Mouse (Mus musculus) bone marrow, adult 2 months (tissue): ENCODE results near the gene Lgi2.

ENCODE experiments used
- CTCF ChIP-seq: fragments of 200-500 bp; IDR thresholded peaks from 2 replicates; pipeline ENCODE4 v1.5.1; 2011; ENCODE audit warnings: low read length, control low read depth; ENCODE audit not compliant: control insufficient read depth, insufficient read depth
- POLR2A ChIP-seq: fragments of 200-500 bp; IDR thresholded peaks from 2 replicates; pipeline ENCODE4 v1.6.1; 2011; ENCODE audit warnings: low read depth, mild to moderate bottlenecking, control low read depth, low read length, borderline replicate concordance; ENCODE audit not compliant: control insufficient read depth

GRCm38 (mm10) chr5:52519921-52520320 is 46.3 kb downstream of the Lgi2 start:
- no peak for TF ChIP-seq CTCF
- no peak for TF ChIP-seq POLR2A
